Comparison of ENCODE assay signal across 24 mouse cellular contexts in the genomic region with DNA sequence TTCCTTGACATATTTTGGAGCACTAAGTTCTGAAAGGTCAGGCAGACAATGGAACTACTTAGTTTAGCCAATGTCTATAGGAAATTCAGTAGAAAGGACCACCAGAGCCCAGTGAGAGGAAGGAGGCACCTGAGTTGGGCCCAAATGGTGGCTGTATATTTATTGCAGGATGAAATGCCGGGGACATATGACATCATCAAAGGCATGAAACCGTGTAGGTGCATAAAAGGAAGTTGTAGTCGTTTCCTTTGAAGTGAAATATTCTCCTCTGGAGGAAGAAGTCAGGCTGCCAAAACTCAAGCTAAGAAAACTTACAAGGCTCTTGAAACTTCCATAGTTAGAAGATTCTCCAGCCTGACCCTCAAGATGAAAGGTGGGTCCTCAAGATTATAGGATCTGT.
"Had no signal": no experiment of that assay in that cellular context is flagged by ENCODE, and none has a peak within 500 bp of the region (broad histone marks: within the 10 kb centered on the region; RNA-seq: fewer than 3 reads in every experiment).

No protein-coding gene starts in this region.

- H3K4me3 ChIP-seq: intestine, embryonic 15.5 days; kidney, embryonic 15.5 days; limb, embryonic 10.5 days; limb, embryonic 13.5 days; liver, embryonic 12.5 days; liver, embryonic 15.5 days; lung, embryonic 15.5 days; megakaryocyte, embryonic 14.5 days; midbrain, embryonic 10.5 days; midbrain, embryonic 13.5 days; neural tube, embryonic 12.5 days; neural tube, embryonic 15.5 days; stomach, embryonic 15.5 days had no signal

- H3K4me1 ChIP-seq: intestine, embryonic 15.5 days; kidney, embryonic 15.5 days; limb, embryonic 10.5 days; limb, embryonic 13.5 days; liver, embryonic 12.5 days; liver, embryonic 15.5 days; lung, embryonic 15.5 days; megakaryocyte, embryonic 14.5 days; midbrain, embryonic 10.5 days; midbrain, embryonic 13.5 days; neural tube, embryonic 12.5 days; neural tube, embryonic 15.5 days; stomach, embryonic 15.5 days had no signal

- H3K4me2 ChIP-seq: intestine, embryonic 15.5 days; kidney, embryonic 15.5 days; limb, embryonic 13.5 days; liver, embryonic 12.5 days; liver, embryonic 15.5 days; lung, embryonic 15.5 days; midbrain, embryonic 13.5 days; neural tube, embryonic 12.5 days; neural tube, embryonic 15.5 days; stomach, embryonic 15.5 days had no signal

- H3K27ac ChIP-seq: intestine, embryonic 15.5 days; kidney, embryonic 15.5 days; limb, embryonic 10.5 days; limb, embryonic 13.5 days; liver, embryonic 12.5 days; liver, embryonic 15.5 days; lung, embryonic 15.5 days; midbrain, embryonic 10.5 days; midbrain, embryonic 13.5 days; neural tube, embryonic 12.5 days; neural tube, embryonic 15.5 days; stomach, embryonic 15.5 days had no signal

- H3K9me3 ChIP-seq: intestine, embryonic 15.5 days; kidney, embryonic 15.5 days; limb, embryonic 10.5 days; limb, embryonic 13.5 days; liver, embryonic 12.5 days; liver, embryonic 15.5 days; lung, embryonic 15.5 days; midbrain, embryonic 13.5 days; neural tube, embryonic 12.5 days; neural tube, embryonic 15.5 days; stomach, embryonic 15.5 days had no signal

- H3K27me3 ChIP-seq: intestine, embryonic 15.5 days; kidney, embryonic 15.5 days; limb, embryonic 13.5 days; liver, embryonic 12.5 days; liver, embryonic 15.5 days; lung, embryonic 15.5 days; megakaryocyte, embryonic 14.5 days; midbrain, embryonic 13.5 days; neural tube, embryonic 12.5 days; neural tube, embryonic 15.5 days; stomach, embryonic 15.5 days had no signal

- H3K9ac ChIP-seq: intestine, embryonic 15.5 days; kidney, embryonic 15.5 days; limb, embryonic 13.5 days; liver, embryonic 12.5 days; liver, embryonic 15.5 days; lung, embryonic 15.5 days; midbrain, embryonic 13.5 days; neural tube, embryonic 12.5 days; neural tube, embryonic 15.5 days; stomach, embryonic 15.5 days had no signal

- H3K36me3 ChIP-seq: intestine, embryonic 15.5 days; kidney, embryonic 15.5 days; limb, embryonic 10.5 days; limb, embryonic 13.5 days; liver, embryonic 12.5 days; liver, embryonic 15.5 days; lung, embryonic 15.5 days; midbrain, embryonic 10.5 days; midbrain, embryonic 13.5 days; neural tube, embryonic 12.5 days; neural tube, embryonic 15.5 days; stomach, embryonic 15.5 days had no signal

- ATAC-seq: intestine, embryonic 15.5 days; liver, embryonic 12.5 days; midbrain, embryonic 13.5 days had no signal

- DNase-seq: kidney, adult 11 months; kidney, adult 8-10 months; kidney, postnatal 10 days; kidney, postnatal 36 days; liver; lung, adult 18-20 months; lung, postnatal 10 days; lung, postnatal 36 days; right cerebral cortex, adult 18-20 months; right cerebral cortex, postnatal 14 days; right cerebral cortex, postnatal 4 days had no signal
